Mouse (Mus musculus) megakaryocyte, embryonic 14.5 days (primary cell): ENCODE data around the gene Vnn1.

Experiments used
- FLI1 ChIP-seq: IDR thresholded peaks from 2 replicates; pipeline ENCODE4 v1.6.1; 2012; ENCODE audit warnings: low read length, inconsistent platforms, mixed read lengths
- GATA1 ChIP-seq: IDR thresholded peaks from 3 replicates; pipeline ENCODE4 v1.6.1; 2012; ENCODE audit warnings: mixed read lengths, low read length, inconsistent platforms, borderline replicate concordance

DNA sequence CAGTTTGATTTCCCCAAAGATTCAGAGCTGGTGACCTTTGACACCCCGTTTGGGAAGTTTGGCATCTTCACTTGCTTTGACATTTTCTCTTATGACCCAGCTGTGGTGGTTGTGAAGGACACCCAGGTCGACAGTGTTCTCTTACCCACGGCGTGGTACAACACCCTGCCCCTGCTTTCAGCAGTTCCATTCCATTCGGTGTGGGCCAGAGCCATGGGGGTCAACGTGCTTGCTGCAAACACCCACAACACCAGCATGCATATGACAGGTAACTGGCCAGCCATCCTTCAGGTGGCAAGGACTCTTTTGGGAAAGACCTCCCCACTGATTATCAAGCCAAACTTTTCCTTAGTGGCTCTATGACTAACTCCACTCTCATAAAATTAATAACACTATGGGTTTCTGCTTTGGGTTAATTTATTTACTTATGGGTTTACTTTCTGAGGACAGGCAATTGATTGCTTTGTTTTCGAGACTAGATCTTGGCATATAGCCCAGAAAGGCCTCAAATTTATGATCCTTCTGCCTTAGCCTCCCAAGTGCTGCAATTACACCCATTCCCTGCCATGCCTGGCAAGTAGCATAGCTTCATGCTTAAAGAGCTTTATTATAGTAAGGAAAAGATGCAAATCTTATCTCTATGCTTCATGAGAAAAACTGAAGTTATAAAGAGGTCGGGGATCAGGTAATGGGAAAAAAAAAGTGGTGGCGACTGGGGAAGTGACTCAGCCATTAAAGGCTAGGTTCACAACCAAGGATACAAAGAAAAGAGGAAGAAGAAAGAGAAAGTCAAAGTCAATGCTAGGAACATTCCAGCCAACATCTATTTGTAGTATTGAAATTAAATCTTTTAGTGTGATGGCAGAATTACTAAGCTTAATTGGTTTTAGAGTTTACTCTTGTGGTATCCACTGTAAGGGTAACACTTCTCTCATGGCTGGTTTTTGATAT lies 29.9 kb upstream of the Vnn1 start:
- TF ChIP-seq GATA1: no peak
- no peak for TF ChIP-seq FLI1
